Mouse (Mus musculus) forebrain, embryonic 12.5 days (tissue): ENCODE data around the gene Ccdc22. TPM values are rescaled to one million over a fixed set of nuclear protein-coding genes. Genes with fewer than 3 reads are reported as not detected.

ENCODE experiments used
- ATAC-seq: fragments of 200-750 bp; cut with Nextera tagmentation; 2 replicates; pipeline ENCODE4 v1.8.0; 2017; ENCODE audit warnings: moderate TSS enrichment; ENCODE audit not compliant: low FRiP score
- H3K27ac ChIP-seq: fragments of 300-500 bp; sonication (generic); 2 replicates; pipeline ENCODE4 v1.5.1; 2016; ENCODE audit warnings: mild to moderate bottlenecking
- H3K27me3 ChIP-seq: fragments of 300-500 bp; sonication (generic); 2 replicates; pipeline ENCODE4 v1.6.1; 2016; ENCODE audit warnings: mild to moderate bottlenecking
- H3K36me3 ChIP-seq: fragments of 300-500 bp; sonication (generic); replicated peaks from 2 replicates; pipeline ENCODE4 v1.6.1; 2016; ENCODE audit warnings: mild to moderate bottlenecking
- H3K4me1 ChIP-seq: fragments of 300-500 bp; sonication (generic); 2 replicates; pipeline ENCODE4 v1.6.1; 2016
- H3K4me2 ChIP-seq: fragments of 300-500 bp; sonication (generic); 2 replicates; pipeline ENCODE4 v1.6.1; 2016; ENCODE audit warnings: mild to moderate bottlenecking, moderate library complexity
- H3K4me3 ChIP-seq: fragments of 300-500 bp; sonication (generic); replicated peaks from 2 replicates; pipeline ENCODE4 v1.5.1; 2016; ENCODE audit warnings: mild to moderate bottlenecking
- H3K9ac ChIP-seq: fragments of 300-500 bp; sonication (generic); 2 replicates; pipeline ENCODE4 v1.6.1; 2016; ENCODE audit warnings: mild to moderate bottlenecking
- H3K9me3 ChIP-seq: fragments of 300-500 bp; sonication (generic); 2 replicates; pipeline ENCODE4 v1.6.1; 2016
- WGBS: fragments of 180-500 bp; shearing (Covaris S2); methylation state at CpG from one replicate; pipeline ENCODE4 v1.1.7; 2016; 5-methylcytosine and 5-hydroxymethylcytosine counted together
- polyA plus RNA-seq: library from polyadenylated mRNA; unstranded; fragments of >200 nt; fragmentation: Nextera tagmentation; extraction: Ambion mirVana; gene quantifications from 2 replicates; pipeline ENCODE4 v1.2.1, GENCODE M21; 2016

The Ccdc22 gene
- polyA plus RNA-seq, 1 experiment from 2014 or later = 35.4 TPM

GRCm38 (mm10) chrX:7571565-7572136 lies 33.7 kb downstream of the Ccdc22 start:
- H3K9ac ChIP-seq = no peak overlapping the region
- no peak overlapping the region for H3K4me3 ChIP-seq
- H3K4me2 ChIP-seq = no peak overlapping the region
- ATAC-seq = no peak
- peaks cover 20% of the 10 kb centered on the region for H3K4me1 ChIP-seq
- no peaks in the 10 kb centered on the region for H3K36me3 ChIP-seq
- no peak overlapping the region for H3K27ac ChIP-seq
- H3K9me3 ChIP-seq = no peaks in the 10 kb centered on the region
- H3K27me3 ChIP-seq = no peaks in the 10 kb centered on the region
- 92% methylated on average over 9 of the region's 9 CpGs for whole genome bisulfite sequencing

DNA sequence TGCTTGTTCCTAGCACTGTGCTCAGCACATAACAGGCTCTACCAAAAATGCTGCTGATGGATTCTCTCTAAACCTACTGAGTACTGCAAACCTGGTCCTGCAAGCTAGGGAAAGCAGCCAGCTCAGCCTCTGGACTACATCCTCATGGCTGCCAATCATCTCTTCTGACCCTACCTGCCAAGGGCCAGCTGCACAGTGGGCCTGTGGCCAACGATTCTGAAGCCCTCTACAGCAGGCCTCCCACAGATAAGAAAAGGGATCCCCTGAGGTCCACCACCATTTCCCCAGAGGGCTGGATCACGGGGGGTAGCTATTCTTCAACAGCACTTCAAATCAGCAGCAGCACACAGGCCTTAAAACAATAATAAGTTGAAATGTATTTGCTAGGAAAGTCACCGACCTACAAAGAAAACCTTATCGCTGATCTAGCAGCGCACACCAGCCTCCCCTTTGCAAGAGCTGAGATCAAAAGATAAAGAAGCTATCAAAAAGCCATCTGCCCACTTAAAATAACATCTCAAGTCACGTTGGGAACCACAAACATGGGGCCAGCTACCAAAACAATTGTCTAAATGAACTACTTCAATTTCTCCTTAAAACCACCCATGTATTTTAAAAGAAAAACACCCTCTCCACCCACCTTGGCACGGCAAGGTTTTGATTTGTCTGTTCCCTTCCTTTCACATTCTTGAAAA lies 34.7 kb downstream of the Ccdc22 start:
- H3K27me3 ChIP-seq = no peaks in the 10 kb centered on the region
- ATAC-seq = no peak
- 68% methylated on average over 7 of the region's 7 CpGs for WGBS
- H3K27ac ChIP-seq = no peak overlapping the region
- H3K9me3 ChIP-seq = no peaks in the 10 kb centered on the region
- H3K4me1 ChIP-seq = peaks cover 20% of the 10 kb centered on the region
- H3K36me3 ChIP-seq = no peaks in the 10 kb centered on the region
- no peak overlapping the region for H3K4me2 ChIP-seq
- no peak overlapping the region for H3K4me3 ChIP-seq
- no peak overlapping the region for H3K9ac ChIP-seq

- no peak overlapping the region for H3K9ac ChIP-seq
- no peaks in the 10 kb centered on the region for H3K36me3 ChIP-seq
- H3K4me1 ChIP-seq = peaks cover 9% of the 10 kb centered on the region; the same call in 1 of the 2 replicates
- no peaks in the 10 kb centered on the region for H3K27me3 ChIP-seq
- H3K27ac ChIP-seq = no peak overlapping the region
- no peak for ATAC-seq
- 78% methylated on average over 8 of the region's 9 CpGs for WGBS
- H3K4me2 ChIP-seq = no peak overlapping the region
- no peaks in the 10 kb centered on the region for H3K9me3 ChIP-seq
- no peak overlapping the region for H3K4me3 ChIP-seq
Measured at GRCm38 (mm10) chrX:7567491-7567890, 37.8 kb downstream of the Ccdc22 start.

- H3K9ac ChIP-seq = no peak overlapping the region
- no peaks in the 10 kb centered on the region for H3K36me3 ChIP-seq
- 0 out of 2 replicates have a peak, but pooled peaks cover 6% of the 10 kb centered on the region for H3K4me1 ChIP-seq
- no peaks in the 10 kb centered on the region for H3K27me3 ChIP-seq
- ATAC-seq = no peak
- no peaks in the 10 kb centered on the region for H3K9me3 ChIP-seq
- H3K4me2 ChIP-seq = no peak overlapping the region
- WGBS = 82% methylated on average over 6 of the region's 6 CpGs
- H3K27ac ChIP-seq = no peak overlapping the region
- H3K4me3 ChIP-seq = no peak overlapping the region
Measured at GRCm38 (mm10) chrX:7566352-7566751, 39.0 kb downstream of the Ccdc22 start.

- H3K4me3 ChIP-seq = no peak overlapping the region
- H3K27me3 ChIP-seq = no peaks in the 10 kb centered on the region
- no peak for ATAC-seq
- no peak overlapping the region for H3K27ac ChIP-seq
- H3K4me1 ChIP-seq = no peaks in the 10 kb centered on the region
- no peaks in the 10 kb centered on the region for H3K9me3 ChIP-seq
- H3K36me3 ChIP-seq = 0 out of 2 replicates have a peak, but pooled peaks cover 3% of the 10 kb centered on the region
- 29% methylated on average over 2 of the region's 2 CpGs for WGBS
- H3K4me2 ChIP-seq = no peak overlapping the region
- H3K9ac ChIP-seq = no peak overlapping the region
Measured at GRCm38 (mm10) chrX:7563076-7563475, 42.2 kb downstream of the Ccdc22 start.

GRCm38 (mm10) chrX:7553474-7553873 lies 51.8 kb downstream of the Ccdc22 start:
- H3K9ac ChIP-seq = no peak overlapping the region
- ATAC-seq = no peak

More at GRCm38 (mm10) chrX:7553474-7553873, 51.8 kb downstream of the Ccdc22 start:
- Histone ChIP-seq H3K4me2 (no peak overlapping the region), H3K4me1 (no peaks in the 10 kb centered on the region; the same call in 1 of the 2 replicates), H3K27ac (no peak overlapping the region), H3K27me3 (no peaks in the 10 kb centered on the region), H3K36me3 (no peaks in the 10 kb centered on the region), H3K4me3 (no peak overlapping the region), H3K9me3 (no peaks in the 10 kb centered on the region)
- 94% methylated on average over 4 of the region's 4 CpGs for WGBS

Other genes starting within 250 kb of the Ccdc22 start
- gene Usp27x, start 229.7 kb downstream of the Ccdc22 start, polyA plus RNA-seq = 1.3 and 1.4 TPM in 2 replicates
- 0.26 TPM in 1 of 2 replicates, not detected in the other for gene Foxp3, start 31.9 kb downstream of the Ccdc22 start, polyA plus RNA-seq
- gene Ppp1r3f, start 31.2 kb downstream of the Ccdc22 start, polyA plus RNA-seq = 4.1 and 4.4 TPM in 2 replicates
- not detected in 2 replicates for gene Cacna1f, start 1.6 kb upstream of the Ccdc22 start, polyA plus RNA-seq
- 42.0 and 44.8 TPM in 2 replicates for gene Syp, start 33.0 kb upstream of the Ccdc22 start, polyA plus RNA-seq
- gene Prickle3, start 51.7 kb upstream of the Ccdc22 start, polyA plus RNA-seq = 2.0 and 2.6 TPM in 2 replicates
- gene Plp2, start 65.9 kb upstream of the Ccdc22 start, polyA plus RNA-seq = 45.5 and 52.0 TPM in 2 replicates
- gene Magix, start 75.7 kb upstream of the Ccdc22 start, polyA plus RNA-seq = 0.09 and 0.19 TPM in 2 replicates
- gene Gpkow, start 91.6 kb upstream of the Ccdc22 start, polyA plus RNA-seq = 45.6 and 53.4 TPM in 2 replicates
- 21.1 and 21.2 TPM in 2 replicates for gene Wdr45, start 108.8 kb upstream of the Ccdc22 start, polyA plus RNA-seq
- 0.66 TPM in 1 of 2 replicates, not detected in the other for gene Gm45208, start 116.7 kb upstream of the Ccdc22 start, polyA plus RNA-seq
- 79.5 and 84.7 TPM in 2 replicates for gene Praf2, start 122.9 kb upstream of the Ccdc22 start, polyA plus RNA-seq
- 29.6 and 31.1 TPM in 2 replicates for gene Ccdc120, start 145.4 kb upstream of the Ccdc22 start, polyA plus RNA-seq
- 27.9 and 30.3 TPM in 2 replicates for gene Tfe3, start 157.0 kb upstream of the Ccdc22 start, polyA plus RNA-seq
- 75.7 and 84.4 TPM in 2 replicates for gene Gripap1, start 184.2 kb upstream of the Ccdc22 start, polyA plus RNA-seq
- 0.95 and 1.5 TPM in 2 replicates for gene Kcnd1, start 216.8 kb upstream of the Ccdc22 start, polyA plus RNA-seq
- 60.8 and 63.0 TPM in 2 replicates for gene Otud5, start 235.8 kb upstream of the Ccdc22 start, polyA plus RNA-seq